Mouse (Mus musculus) adrenal gland, adult 18-20 months (tissue): Measurements from ENCODE around the gene Foxn3. TPM values are rescaled to one million over a fixed set of nuclear protein-coding genes. Genes with fewer than 3 reads are reported as not detected.
A peak's percentile ranks its signal among the peaks of the same experiment; 100 is the strongest.

Experiments used
- DNase-seq, 2 experiments: peaks; one replicate each; pipeline ENCODE4 v3.0.0; 2021 to 2022; ENCODE audit warnings: low spot score in 2 of 2
- total RNA-seq, 2 experiments: library from RNA; stranded (reverse); gene quantifications; 1 replicate in 1 of 2; 2 replicates in 1 of 2; pipeline ENCODE4 v1.2.3; 2021

Gene Foxn3
- total RNA-seq, 2 experiments from 2014 or later = 41.4 to 49.2 TPM

GRCm38 (mm10) chr12:99564301-99564910 lies 1.0 kb upstream of the Foxn3 start:
- DNase-seq = no peak

- DNase-seq = peak in 1 of 2 experiments; percentile 15
Measured at GRCm38 (mm10) chr12:99562867-99563189, 554 bp downstream of the Foxn3 start.

GRCm38 (mm10) chr12:99562073-99562866 lies 1.1 kb downstream of the Foxn3 start:
- DNase-seq = peak; percentile 54 to 57

GRCm38 (mm10) chr12:99561333-99561766 lies 2.0 kb downstream of the Foxn3 start:
- no peak for DNase-seq

GRCm38 (mm10) chr12:99560701-99561332 lies 2.6 kb downstream of the Foxn3 start:
- no peak for DNase-seq

- no peak for DNase-seq
Measured at GRCm38 (mm10) chr12:99559483-99559882, 3.9 kb downstream of the Foxn3 start.

GRCm38 (mm10) chr12:99558476-99558875 lies 4.9 kb downstream of the Foxn3 start:
- no peak for DNase-seq

- DNase-seq = no peak
Measured at GRCm38 (mm10) chr12:99557498-99557897, 5.9 kb downstream of the Foxn3 start.

GRCm38 (mm10) chr12:99550629-99551028 lies 12.8 kb downstream of the Foxn3 start:
- no peak for DNase-seq

GRCm38 (mm10) chr12:99549811-99550210 lies 13.6 kb downstream of the Foxn3 start:
- no peak for DNase-seq

GRCm38 (mm10) chr12:99548419-99548818 lies 15.0 kb downstream of the Foxn3 start:
- no peak for DNase-seq

GRCm38 (mm10) chr12:99547295-99547694 lies 16.1 kb downstream of the Foxn3 start:
- DNase-seq = no peak

- no peak for DNase-seq
Measured at GRCm38 (mm10) chr12:99545270-99545770, 18.1 kb downstream of the Foxn3 start.

- no peak for DNase-seq
Measured at GRCm38 (mm10) chr12:99544262-99545128, 18.9 kb downstream of the Foxn3 start.

GRCm38 (mm10) chr12:99543421-99544195 lies 19.8 kb downstream of the Foxn3 start:
- DNase-seq = no peak

- DNase-seq = no peak
Measured at GRCm38 (mm10) chr12:99540201-99540600, 23.2 kb downstream of the Foxn3 start.

GRCm38 (mm10) chr12:99537316-99537715 lies 26.1 kb downstream of the Foxn3 start:
- no peak for DNase-seq

- no peak for DNase-seq
Measured at GRCm38 (mm10) chr12:99536426-99536825, 27.0 kb downstream of the Foxn3 start.

- no peak for DNase-seq
Measured at GRCm38 (mm10) chr12:99532342-99532741, 31.0 kb downstream of the Foxn3 start.
